Mouse (Mus musculus): ENCODE measurements around the gene Dip2b. TPM values are rescaled to one million over a fixed set of nuclear protein-coding genes. Genes with fewer than 3 reads are reported as not detected.

Dip2b gene
- polyA plus RNA-seq, 1 experiment = 7.4 TPM

- Histone ChIP-seq H3K27me3 (ENCODE audit: control insufficient read depth, insufficient read depth, insufficient read length) (no peaks in the 10 kb centered on the region), H3K4me3 (ENCODE audit: insufficient read depth, poor library complexity, severe bottlenecking) (no peak overlapping the region)
These were observed 32.3 kb upstream of the Dip2b start for GRCm38 (mm10) chr15:100006180-100006579.

GRCm38 (mm10) chr15:100018280-100018899 is 20.1 kb upstream of the Dip2b start:
- no peak overlapping the region for H3K4me3 ChIP-seq (ENCODE audit: insufficient read depth, poor library complexity, severe bottlenecking)
- peaks cover 31% of the 10 kb centered on the region for H3K36me3 ChIP-seq (ENCODE audit: control insufficient read depth, insufficient read depth)
- no peaks in the 10 kb centered on the region for H3K79me3 ChIP-seq (ENCODE audit: low read depth)
- no peaks in the 10 kb centered on the region for H3K27me3 ChIP-seq (ENCODE audit: control insufficient read depth, insufficient read depth, insufficient read length)
- H3K79me2 ChIP-seq (ENCODE audit: control insufficient read depth, insufficient read depth) = no peaks in the 10 kb centered on the region
- H3ac ChIP-seq (ENCODE audit: control insufficient read depth, insufficient read length, low read depth) = no peak overlapping the region
- TF ChIP-seq FOSL1 (IDR thresholded peaks at IDR 0.05; ENCODE audit: insufficient read depth, low read length, poor library complexity, severe bottlenecking) = no peak
- no peak for TF ChIP-seq CEBPB (IDR thresholded peaks at IDR 0.05; ENCODE audit: low read depth)
- TF ChIP-seq CTCF (IDR thresholded peaks at IDR 0.05; ENCODE audit: control insufficient read depth, insufficient read depth, insufficient read length) = no peak
- TF ChIP-seq MAX (IDR thresholded peaks at IDR 0.05) = no peak
- TF ChIP-seq MYOD1 (IDR thresholded peaks at IDR 0.05; ENCODE audit: control insufficient read depth, insufficient read length, low read depth) = no peak
- no peak for TF ChIP-seq MYOG (IDR thresholded peaks at IDR 0.05; ENCODE audit: control insufficient read depth, extremely low read depth, insufficient read length)
- TF ChIP-seq USF1 (IDR thresholded peaks at IDR 0.05; ENCODE audit: low read depth) = no peak

More at GRCm38 (mm10) chr15:100006180-100006579, 32.3 kb upstream of the Dip2b start:
- Histone ChIP-seq H3K79me2 (ENCODE audit: control insufficient read depth, insufficient read depth) (peaks cover 7% of the 10 kb centered on the region), H3ac (ENCODE audit: control insufficient read depth, insufficient read length, low read depth) (no peak overlapping the region), H3K36me3 (ENCODE audit: control insufficient read depth, insufficient read depth) (peaks cover 99% of the 10 kb centered on the region), H3K79me3 (ENCODE audit: low read depth) (no peaks in the 10 kb centered on the region)
- TF ChIP-seq FOSL1 (IDR thresholded peaks at IDR 0.05; ENCODE audit: insufficient read depth, low read length, poor library complexity, severe bottlenecking) = no peak
- no peak for TF ChIP-seq MYOD1 (IDR thresholded peaks at IDR 0.05; ENCODE audit: control insufficient read depth, insufficient read length, low read depth)
- no peak for TF ChIP-seq MAX (IDR thresholded peaks at IDR 0.05)
- no peak for TF ChIP-seq CTCF (IDR thresholded peaks at IDR 0.05; ENCODE audit: control insufficient read depth, insufficient read depth, insufficient read length)
- TF ChIP-seq CEBPB (IDR thresholded peaks at IDR 0.05; ENCODE audit: low read depth) = no peak
- no peak for TF ChIP-seq USF1 (IDR thresholded peaks at IDR 0.05; ENCODE audit: low read depth)
- TF ChIP-seq MYOG (IDR thresholded peaks at IDR 0.05; ENCODE audit: control insufficient read depth, extremely low read depth, insufficient read length) = no peak

- Histone ChIP-seq H3ac (ENCODE audit: control insufficient read depth, insufficient read length, low read depth) (no peak overlapping the region), H3K79me3 (ENCODE audit: low read depth) (no peaks in the 10 kb centered on the region), H3K36me3 (ENCODE audit: control insufficient read depth, insufficient read depth) (peaks cover 12% of the 10 kb centered on the region), H3K4me3 (ENCODE audit: insufficient read depth, poor library complexity, severe bottlenecking) (no peak overlapping the region), H3K27me3 (ENCODE audit: control insufficient read depth, insufficient read depth, insufficient read length) (no peaks in the 10 kb centered on the region), H3K79me2 (ENCODE audit: control insufficient read depth, insufficient read depth) (no peaks in the 10 kb centered on the region)
- no peak for TF ChIP-seq FOSL1 (IDR thresholded peaks at IDR 0.05; ENCODE audit: insufficient read depth, low read length, poor library complexity, severe bottlenecking)
- TF ChIP-seq MAX (IDR thresholded peaks at IDR 0.05) = no peak
- no peak for TF ChIP-seq MYOG (IDR thresholded peaks at IDR 0.05; ENCODE audit: control insufficient read depth, extremely low read depth, insufficient read length)
- TF ChIP-seq CTCF (IDR thresholded peaks at IDR 0.05; ENCODE audit: control insufficient read depth, insufficient read depth, insufficient read length) = no peak
- no peak for TF ChIP-seq MYOD1 (IDR thresholded peaks at IDR 0.05; ENCODE audit: control insufficient read depth, insufficient read length, low read depth)
- TF ChIP-seq USF1 (IDR thresholded peaks at IDR 0.05; ENCODE audit: low read depth) = no peak
- TF ChIP-seq CEBPB (IDR thresholded peaks at IDR 0.05; ENCODE audit: low read depth) = no peak
These were observed 17.3 kb upstream of the Dip2b start for GRCm38 (mm10) chr15:100021175-100021574.

GRCm38 (mm10) chr15:100022923-100023322 is 15.5 kb upstream of the Dip2b start:
- H3K27me3 ChIP-seq (ENCODE audit: control insufficient read depth, insufficient read depth, insufficient read length) = no peaks in the 10 kb centered on the region

DNA sequence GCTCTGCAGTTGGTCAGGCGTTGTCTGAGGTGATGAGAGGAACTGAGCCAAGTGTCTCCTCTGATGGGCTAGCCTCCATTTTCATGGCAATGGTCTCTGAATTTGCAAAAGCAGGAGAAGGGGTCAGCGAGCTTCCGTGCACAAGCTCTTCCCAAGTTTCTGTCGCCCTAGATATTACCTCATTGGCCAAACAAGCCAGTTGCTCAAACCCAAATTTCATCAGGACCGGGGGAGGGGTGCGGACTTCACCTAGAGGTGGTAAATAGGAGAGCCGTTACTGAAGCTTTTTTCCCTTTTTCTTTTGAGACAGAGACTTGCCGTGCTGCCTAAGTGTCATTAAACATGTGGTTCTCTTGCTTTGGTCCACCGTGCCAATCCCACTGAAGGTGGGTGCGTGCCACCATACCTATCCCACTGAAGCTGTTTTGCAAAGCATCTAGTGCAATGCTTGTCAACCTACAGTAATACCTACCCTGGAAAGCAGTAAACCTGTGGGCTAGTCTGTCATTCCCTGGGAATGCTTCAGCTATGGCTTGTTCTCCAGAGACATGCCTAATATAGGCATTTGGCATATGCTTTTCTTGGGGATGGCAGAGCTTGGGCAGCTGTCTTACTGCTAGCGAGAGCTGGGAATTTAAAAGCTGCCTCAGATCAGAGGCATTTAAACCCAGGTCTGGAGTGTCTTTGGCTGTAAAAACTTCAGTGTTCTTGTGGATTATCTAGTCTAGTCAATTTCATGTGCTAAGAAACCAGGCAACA is 13.2 kb upstream of the Dip2b start:
- Histone ChIP-seq H3K36me3 (ENCODE audit: control insufficient read depth, insufficient read depth) (no peaks in the 10 kb centered on the region), H3K4me3 (ENCODE audit: insufficient read depth, poor library complexity, severe bottlenecking) (no peak overlapping the region), H3K79me2 (ENCODE audit: control insufficient read depth, insufficient read depth) (no peaks in the 10 kb centered on the region), H3K79me3 (ENCODE audit: low read depth) (no peaks in the 10 kb centered on the region), H3K27me3 (ENCODE audit: control insufficient read depth, insufficient read depth, insufficient read length) (no peaks in the 10 kb centered on the region), H3ac (ENCODE audit: control insufficient read depth, insufficient read length, low read depth) (no peak overlapping the region)
- TF ChIP-seq MAX (IDR thresholded peaks at IDR 0.05) (no peak), MYOD1 (IDR thresholded peaks at IDR 0.05; ENCODE audit: control insufficient read depth, insufficient read length, low read depth) (no peak), CEBPB (IDR thresholded peaks at IDR 0.05; ENCODE audit: low read depth) (no peak), FOSL1 (IDR thresholded peaks at IDR 0.05; ENCODE audit: insufficient read depth, low read length, poor library complexity, severe bottlenecking) (no peak), USF1 (IDR thresholded peaks at IDR 0.05; ENCODE audit: low read depth) (no peak)

More at GRCm38 (mm10) chr15:100022923-100023322, 15.5 kb upstream of the Dip2b start:
- Histone ChIP-seq H3K36me3 (ENCODE audit: control insufficient read depth, insufficient read depth) (no peaks in the 10 kb centered on the region), H3K79me2 (ENCODE audit: control insufficient read depth, insufficient read depth) (no peaks in the 10 kb centered on the region), H3K79me3 (ENCODE audit: low read depth) (no peaks in the 10 kb centered on the region), H3K4me3 (ENCODE audit: insufficient read depth, poor library complexity, severe bottlenecking) (no peak overlapping the region), H3ac (ENCODE audit: control insufficient read depth, insufficient read length, low read depth) (no peak overlapping the region)
- TF ChIP-seq CEBPB (IDR thresholded peaks at IDR 0.05; ENCODE audit: low read depth) = no peak
- no peak for TF ChIP-seq MYOD1 (IDR thresholded peaks at IDR 0.05; ENCODE audit: control insufficient read depth, insufficient read length, low read depth)
- no peak for TF ChIP-seq CTCF (IDR thresholded peaks at IDR 0.05; ENCODE audit: control insufficient read depth, insufficient read depth, insufficient read length)
- no peak for TF ChIP-seq USF1 (IDR thresholded peaks at IDR 0.05; ENCODE audit: low read depth)
- TF ChIP-seq MAX (IDR thresholded peaks at IDR 0.05) = no peak
- TF ChIP-seq FOSL1 (IDR thresholded peaks at IDR 0.05; ENCODE audit: insufficient read depth, low read length, poor library complexity, severe bottlenecking) = no peak
- no peak for TF ChIP-seq MYOG (IDR thresholded peaks at IDR 0.05; ENCODE audit: control insufficient read depth, extremely low read depth, insufficient read length)
